Mouse (Mus musculus): ENCODE results near the gene St6galnac6.

DNA sequence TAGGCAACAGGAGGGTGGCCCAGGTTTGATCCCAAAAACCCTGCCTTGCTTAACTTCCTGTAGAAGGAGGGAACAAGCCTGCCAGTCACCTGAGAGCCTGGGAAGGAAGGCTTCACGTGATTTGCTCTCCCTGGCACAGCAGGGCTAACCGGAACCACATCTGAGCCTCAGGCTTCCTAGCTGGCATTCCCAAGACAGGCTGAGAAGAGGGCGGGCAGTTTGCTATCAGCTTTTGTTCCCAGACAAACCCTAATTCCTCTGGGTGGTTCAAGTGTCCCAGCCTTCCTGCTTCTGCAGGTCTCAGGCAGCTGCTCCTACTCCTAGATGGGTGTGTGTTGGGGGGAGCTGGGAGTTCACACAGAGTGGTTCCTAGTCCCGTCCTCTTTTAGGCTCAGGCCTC, 44.0 kb upstream of the St6galnac6 start:
- TF ChIP-seq POLR2A (IDR thresholded peaks at IDR 0.05; ENCODE audit: insufficient read depth, low read depth, low read length) (no peak), CTCF (IDR thresholded peaks at IDR 0.05; ENCODE audit: insufficient read depth, low read depth, low read length) (no peak)
